ENCODE assay signal across 25 mouse cellular contexts in the genomic region with DNA sequence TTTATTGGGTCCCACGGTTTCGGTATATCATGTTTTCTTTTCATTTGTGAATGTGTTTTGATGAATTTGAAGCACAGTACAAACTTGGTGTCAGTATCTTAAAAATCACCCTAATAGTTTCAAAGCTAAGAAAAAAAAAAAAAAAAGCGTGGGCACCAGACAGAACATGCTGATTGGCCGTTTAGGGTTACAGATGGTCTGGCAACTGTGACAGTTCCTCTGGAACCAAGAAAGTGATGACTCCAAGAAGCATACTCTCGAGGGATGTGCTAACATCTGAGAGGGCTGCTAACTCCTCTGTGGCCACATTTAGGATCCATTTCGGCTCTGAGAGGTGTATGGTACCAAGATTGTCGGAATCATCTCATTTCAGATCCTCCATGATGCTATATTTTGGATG.
"Had no signal": no experiment of that assay in that cellular context is flagged by ENCODE, and none has a peak within 500 bp of the region (broad histone marks: within the 10 kb centered on the region; RNA-seq: fewer than 3 reads in every experiment).

No protein-coding gene starts in this region.

- H3K36me3 ChIP-seq: embryonic facial prominence, embryonic 15.5 days had no signal

- H3K9ac ChIP-seq: embryonic facial prominence, embryonic 12.5 days; embryonic facial prominence, embryonic 13.5 days; embryonic facial prominence, embryonic 15.5 days; forebrain, embryonic 12.5 days; forebrain, embryonic 13.5 days; forebrain, embryonic 15.5 days; forebrain, postnatal 0 days had no signal

- H3K4me3 ChIP-seq: embryonic facial prominence, embryonic 10.5 days; embryonic facial prominence, embryonic 12.5 days; embryonic facial prominence, embryonic 13.5 days; embryonic facial prominence, embryonic 15.5 days; erythroblast, embryonic 14.5 days; forebrain, embryonic 10.5 days; forebrain, embryonic 12.5 days; forebrain, embryonic 13.5 days; forebrain, embryonic 15.5 days; gastrocnemius, adult 2 months; heart, adult 2 months; heart, embryonic 10.5 days had no signal

- H3K4me1 ChIP-seq: embryonic facial prominence, embryonic 10.5 days; embryonic facial prominence, embryonic 12.5 days; embryonic facial prominence, embryonic 13.5 days; embryonic facial prominence, embryonic 15.5 days; forebrain, embryonic 12.5 days; forebrain, embryonic 13.5 days; forebrain, embryonic 15.5 days; heart, embryonic 10.5 days had no signal

- DNase-seq: cerebellum, adult 8-10 months; cerebellum, adult 9-10 months; cerebellum, adult 9-11 months; cerebellum, postnatal 14 days; cerebellum, postnatal 25 days; cerebellum, postnatal 36 days; embryo, embryonic 11 days; forebrain, postnatal 0 days; gastrocnemius, adult 2 months; gastrocnemius, postnatal 10 days; gastrocnemius, postnatal 14 days; gastrocnemius, postnatal 25 days; gastrocnemius, postnatal 36 days; heart, adult 18-20 months; heart, adult 2 months had no signal

- H3K9me3 ChIP-seq: embryonic facial prominence, embryonic 10.5 days; embryonic facial prominence, embryonic 12.5 days; embryonic facial prominence, embryonic 13.5 days; embryonic facial prominence, embryonic 15.5 days; forebrain, embryonic 10.5 days; forebrain, embryonic 12.5 days; forebrain, embryonic 13.5 days; forebrain, embryonic 15.5 days; heart, embryonic 10.5 days had no signal

- H3K27ac ChIP-seq: embryonic facial prominence, embryonic 10.5 days; embryonic facial prominence, embryonic 12.5 days; embryonic facial prominence, embryonic 13.5 days; embryonic facial prominence, embryonic 15.5 days; forebrain, embryonic 10.5 days; forebrain, embryonic 12.5 days; forebrain, embryonic 13.5 days; forebrain, embryonic 15.5 days; gastrocnemius, adult 2 months; heart, adult 2 months; heart, embryonic 10.5 days had no signal

- H3K27me3 ChIP-seq: embryonic facial prominence, embryonic 12.5 days; embryonic facial prominence, embryonic 13.5 days; embryonic facial prominence, embryonic 15.5 days; forebrain, embryonic 12.5 days; forebrain, embryonic 13.5 days; forebrain, embryonic 15.5 days had no signal

- H3K4me2 ChIP-seq: embryonic facial prominence, embryonic 12.5 days; embryonic facial prominence, embryonic 13.5 days; embryonic facial prominence, embryonic 15.5 days; forebrain, embryonic 12.5 days; forebrain, embryonic 13.5 days; forebrain, embryonic 15.5 days had no signal
